9 mouse cellular contexts compared by ENCODE assay signal in genomic region chr8:114971378-114971777, GRCm38 (mm10).
DNase-seq lines count a peak whose midpoint lies in the region; ATAC-seq and TF ChIP-seq lines count a peak whose summit lies in the region.
"Had no signal": no experiment of that assay in that cellular context is flagged by ENCODE, and none has a peak within 500 bp of the region (broad histone marks: within the 10 kb centered on the region; RNA-seq: fewer than 3 reads in every experiment).

No protein-coding gene starts in this region.

- no peak overlapping the region for H3K4me3 ChIP-seq in forebrain, embryonic 16.5 days (replicated peaks; ENCODE audit: low read length)
- no peak overlapping the region for H3K4me3 ChIP-seq in lung, embryonic 14.5 days (ENCODE audit: low read depth, low read length)
- H3K4me3 ChIP-seq: limb, embryonic 15.5 days had no signal

- 50% methylated on average over 8 of the region's 8 CpGs for WGBS in forebrain, embryonic 16.5 days
- WGBS in lung, embryonic 14.5 days, result 33% methylated on average over 8 of the region's 8 CpGs

- H3K27me3 ChIP-seq in forebrain, embryonic 16.5 days (replicated peaks; ENCODE audit: control insufficient read depth, insufficient read depth, low read length), result peaks cover 5% of the 10 kb centered on the region
- no peaks in the 10 kb centered on the region for H3K27me3 ChIP-seq in lung, embryonic 14.5 days (ENCODE audit: insufficient read depth, low read length)

- H3K4me2 ChIP-seq in forebrain, embryonic 16.5 days (ENCODE audit: low read length), result no peak overlapping the region
- no peak overlapping the region for H3K4me2 ChIP-seq in lung, embryonic 14.5 days
- H3K4me2 ChIP-seq: limb, embryonic 15.5 days had no signal

- peak; percentile 59 for DNase-seq in Muller cell, postnatal 12 days (ENCODE audit: inconsistent ontology term)
- peak; percentile 29 for DNase-seq in c-Kit-positive CD71-positive TER-119-positive erythroid progenitor cells, embryonic 14.5 days (ENCODE audit: low spot score)
- peak; percentile 73 to 76 for DNase-seq in heart, postnatal 36 days
- peak; percentile 56 to 81 for DNase-seq in layer of hippocampus, adult 18-20 months (ENCODE audit: low spot score in 2 of 2)
- peak; percentile 93 for DNase-seq in lung, embryonic 14.5 days
- peak; percentile 75 to 82 for DNase-seq in right cerebral cortex, adult 2 months (ENCODE audit: low spot score in 2 of 2)
- DNase-seq in urinary bladder, adult 18-20 months (ENCODE audit: low spot score in 2 of 2), result peak; percentile 34 to 50

- ATAC-seq in forebrain, embryonic 16.5 days, result peak; percentile 55; the same call in 1 of the 2 replicates
- ATAC-seq in lung, embryonic 14.5 days (ENCODE audit: insufficient read depth), result peak; percentile 79

- TF ChIP-seq CTCF in lung, embryonic 14.5 days (IDR thresholded peaks at IDR 0.05; ENCODE audit: low read depth), result peak; percentile 93

- H3K36me3 ChIP-seq in forebrain, embryonic 16.5 days (ENCODE audit: control insufficient read depth, insufficient read depth), result no peaks in the 10 kb centered on the region
- H3K36me3 ChIP-seq in lung, embryonic 14.5 days (ENCODE audit: insufficient read depth), result no peaks in the 10 kb centered on the region
- H3K36me3 ChIP-seq: limb, embryonic 15.5 days had no signal

- H3K4me1 ChIP-seq in forebrain, embryonic 16.5 days (replicated peaks; ENCODE audit: control insufficient read depth, insufficient read depth, low read length), result peaks cover 7% of the 10 kb centered on the region
- H3K4me1 ChIP-seq in lung, embryonic 14.5 days (ENCODE audit: insufficient read depth), result no peaks in the 10 kb centered on the region

- intact Hi-C loops in heart, postnatal 36 days (cut with DNase I), result loop anchor here (1.0 to 5.0 kb wide), 5 partner anchors 39 to 736 kb away; partner anchors contain the start of gene Maf

- no peak overlapping the region for H3K9ac ChIP-seq in forebrain, embryonic 16.5 days (replicated peaks; ENCODE audit: low read depth, low read length)
- no peak overlapping the region for H3K9ac ChIP-seq in lung, embryonic 14.5 days
- H3K9ac ChIP-seq: limb, embryonic 15.5 days had no signal

- H3K9me3 ChIP-seq in forebrain, embryonic 16.5 days (ENCODE audit: control insufficient read depth, low read length), result no peaks in the 10 kb centered on the region
- H3K9me3 ChIP-seq in lung, embryonic 14.5 days (ENCODE audit: low read depth, low read length), result peaks cover 6% of the 10 kb centered on the region; the same call in 1 of the 2 replicates

- no peak overlapping the region for H3K27ac ChIP-seq in forebrain, embryonic 16.5 days (ENCODE audit: low read length)
- no peak overlapping the region for H3K27ac ChIP-seq in lung, embryonic 14.5 days (ENCODE audit: low read depth)
- H3K27ac ChIP-seq: limb, embryonic 15.5 days had no signal

Comparison
In these comparisons a context has a peak if more than half of its experiments do, and no peak if none do; other contexts are left out.
1. DNase-seq: peak in every context shown above with its lines; median percentile 93 in lung, embryonic 14.5 days; 78 in right cerebral cortex, adult 2 months; 74 in heart, postnatal 36 days; 68 in layer of hippocampus, adult 18-20 months; 59 in Muller cell, postnatal 12 days; 42 in urinary bladder, adult 18-20 months; 29 in c-Kit-positive CD71-positive TER-119-positive erythroid progenitor cells, embryonic 14.5 days.